Comparison of ENCODE assay signal across 29 mouse cellular contexts in the genomic region with DNA sequence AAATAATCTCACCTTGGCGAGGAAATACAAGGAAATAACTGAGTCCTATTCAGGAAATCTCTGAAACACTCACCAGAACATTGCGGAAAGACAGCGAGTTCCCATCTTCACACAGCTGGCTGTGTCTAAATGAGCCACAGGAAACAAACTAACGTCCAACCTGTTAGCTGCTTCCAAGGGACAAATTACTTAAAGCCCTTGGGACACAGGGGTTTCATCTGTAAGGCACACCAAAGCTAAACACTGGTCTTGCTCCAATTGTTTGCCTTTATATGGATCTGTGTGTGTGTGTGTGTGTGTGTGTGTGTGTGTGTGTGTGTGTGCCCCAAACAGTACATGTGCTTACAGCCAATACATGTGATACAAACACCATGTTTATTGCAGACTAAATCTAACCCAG.
DNase-seq lines count a peak whose midpoint lies in the region; ATAC-seq lines count a peak whose summit lies in the region.
"Had no signal": no experiment of that assay in that cellular context is flagged by ENCODE, and none has a peak within 500 bp of the region (broad histone marks: within the 10 kb centered on the region; RNA-seq: fewer than 3 reads in every experiment).

No protein-coding gene starts in this region.

- peak; percentile 16 to 39 for DNase-seq in adrenal gland, adult (ENCODE audit: inconsistent age in 2 of 2, low spot score in 1 of 2)
- DNase-seq in adrenal gland, postnatal 25 days, result no peak
- DNase-seq in kidney, adult 11 months, result peak; percentile 45
- peak; percentile 20 to 49 for DNase-seq in kidney, adult 8-10 months
- DNase-seq in kidney, postnatal 25 days, result peak; percentile 21 to 67
- DNase-seq in layer of hippocampus, postnatal 25 days (ENCODE audit: extremely low spot score in 1 of 2, low spot score in 1 of 2), result no peak
- DNase-seq in forebrain, embryonic 10.5 days (ENCODE audit: extremely low spot score, low spot score), result no peak
- DNase-seq: cerebellum, adult 11-12 months; cerebellum, adult 9-11 months; embryo, embryonic 11 days; forebrain, postnatal 0 days; gastrocnemius, postnatal 10 days; layer of hippocampus, adult 9-11 months; liver; lung, embryonic 14.5 days; thymus, adult 2 months; thymus, postnatal 36 days had no signal

- no peaks in the 10 kb centered on the region for H3K27me3 ChIP-seq in kidney, embryonic 15.5 days
- no peaks in the 10 kb centered on the region for H3K27me3 ChIP-seq in forebrain, embryonic 10.5 days (ENCODE audit: poor library complexity, severe bottlenecking)
- H3K27me3 ChIP-seq: CH12.LX; embryonic facial prominence, embryonic 13.5 days; forebrain, embryonic 12.5 days; heart, embryonic 15.5 days; liver, embryonic 15.5 days; neural tube, embryonic 12.5 days had no signal

- H3K4me3 ChIP-seq in kidney, embryonic 15.5 days (replicated peaks), result no peak overlapping the region
- H3K4me3 ChIP-seq in forebrain, embryonic 10.5 days, result no peak overlapping the region
- H3K4me3 ChIP-seq: embryonic facial prominence, embryonic 13.5 days; erythroblast, embryonic 14.5 days; forebrain, embryonic 12.5 days; heart, embryonic 15.5 days; liver, embryonic 15.5 days; midbrain, embryonic 10.5 days; myocyte; neural tube, embryonic 12.5 days had no signal

- 74% methylated on average over 4 of the region's 4 CpGs for WGBS in kidney, embryonic 15.5 days
- 75% methylated on average over 4 of the region's 4 CpGs for WGBS in forebrain, embryonic 10.5 days

- no peak for ATAC-seq in kidney, embryonic 15.5 days (replicated peaks; ENCODE audit: low FRiP score)
- ATAC-seq: activated CD4-positive, CD25-positive, alpha-beta regulatory T cell, adult 4 months; forebrain, postnatal 0 days; hindbrain, embryonic 16.5 days had no signal

- H3K27ac ChIP-seq in kidney, embryonic 15.5 days, result no peak overlapping the region
- H3K27ac ChIP-seq in forebrain, embryonic 10.5 days, result no peak overlapping the region
- H3K27ac ChIP-seq: embryonic facial prominence, embryonic 13.5 days; forebrain, embryonic 12.5 days; heart, embryonic 15.5 days; liver, embryonic 15.5 days; midbrain, embryonic 10.5 days; neural tube, embryonic 12.5 days had no signal

- no peaks in the 10 kb centered on the region for H3K9me3 ChIP-seq in kidney, embryonic 15.5 days (replicated peaks)
- H3K9me3 ChIP-seq in forebrain, embryonic 10.5 days, result no peaks in the 10 kb centered on the region
- H3K9me3 ChIP-seq: embryonic facial prominence, embryonic 13.5 days; forebrain, embryonic 12.5 days; heart, embryonic 15.5 days; liver, embryonic 15.5 days; midbrain, embryonic 10.5 days; neural tube, embryonic 12.5 days had no signal

- no peaks in the 10 kb centered on the region for H3K36me3 ChIP-seq in kidney, embryonic 15.5 days
- no peaks in the 10 kb centered on the region for H3K36me3 ChIP-seq in forebrain, embryonic 10.5 days (replicated peaks)
- H3K36me3 ChIP-seq: embryonic facial prominence, embryonic 13.5 days; forebrain, embryonic 12.5 days; heart, embryonic 15.5 days; liver, embryonic 15.5 days; midbrain, embryonic 10.5 days; neural tube, embryonic 12.5 days had no signal

- no peaks in the 10 kb centered on the region for H3K4me1 ChIP-seq in kidney, embryonic 15.5 days
- 0 out of 2 replicates have a peak, but pooled peaks cover 4% of the 10 kb centered on the region for H3K4me1 ChIP-seq in forebrain, embryonic 10.5 days
- H3K4me1 ChIP-seq: embryonic facial prominence, embryonic 13.5 days; forebrain, embryonic 12.5 days; heart, embryonic 15.5 days; liver, embryonic 15.5 days; neural tube, embryonic 12.5 days had no signal

- no peak overlapping the region for H3K9ac ChIP-seq in kidney, embryonic 15.5 days
- H3K9ac ChIP-seq: embryonic facial prominence, embryonic 13.5 days; forebrain, embryonic 12.5 days; forebrain, postnatal 0 days; heart, embryonic 15.5 days; liver, embryonic 15.5 days; lung, embryonic 14.5 days; neural tube, embryonic 12.5 days had no signal

- H3K4me2 ChIP-seq in kidney, embryonic 15.5 days, result no peak overlapping the region
- H3K4me2 ChIP-seq: embryonic facial prominence, embryonic 13.5 days; forebrain, embryonic 12.5 days; heart, embryonic 15.5 days; liver, embryonic 15.5 days; lung, embryonic 14.5 days; neural tube, embryonic 12.5 days had no signal

Comparison
In these comparisons a context has a peak if more than half of its experiments do, and no peak if none do; other contexts are left out.
1. DNase-seq: peak in adrenal gland, adult (2 of 2), kidney, adult 11 months (single experiment), kidney, adult 8-10 months (2 of 2) and kidney, postnatal 25 days (2 of 2); none in adrenal gland, postnatal 25 days (single experiment), layer of hippocampus, postnatal 25 days (0 of 2) and forebrain, embryonic 10.5 days (single experiment).